Mouse (Mus musculus): ENCODE results near the gene Krt4. TPM values are rescaled to one million over a fixed set of nuclear protein-coding genes. Genes with fewer than 3 reads are reported as not detected.
A peak's percentile ranks its signal among the peaks of the same experiment; 100 is the strongest.

Gene Krt4
- not detected for total RNA-seq (2021)
- long read RNA-seq, experiment 1 = 0 reads
- long read RNA-seq, experiment 2 = 0 reads

DNA sequence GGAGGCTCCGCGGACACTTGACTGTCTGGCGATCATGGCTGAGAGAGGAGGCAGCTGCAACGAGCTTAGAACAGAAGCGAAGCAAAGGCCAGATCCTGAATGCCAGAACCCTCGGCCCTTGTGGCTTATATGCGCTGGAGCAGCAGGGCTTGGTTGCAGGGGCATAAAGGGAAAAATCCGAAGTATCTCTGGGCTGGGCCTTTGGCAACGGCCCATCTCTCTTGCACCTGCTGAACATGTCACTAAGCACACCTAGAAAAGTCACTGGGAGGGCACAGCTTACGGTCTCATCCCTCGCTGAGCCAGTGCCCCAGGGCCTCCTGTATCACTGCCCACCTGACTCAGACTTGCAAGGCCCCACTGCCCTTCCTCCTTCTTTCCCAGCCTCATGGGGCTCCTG, at the start of gene Krt4:
Gene Krt4 (minus strand): TSS at position 101 of the 400 bp plus-strand sequence.
- DNase-seq (ENCODE audit: low spot score in 2 of 2) = no peak

GRCm38 (mm10) chr15:101973414-101974077, 49.0 kb upstream of the Krt4 start:
- peak; percentile 98 for DNase-seq (ENCODE audit: low spot score in 2 of 2)

GRCm38 (mm10) chr15:101970536-101970935, 46.0 kb upstream of the Krt4 start:
- DNase-seq (ENCODE audit: low spot score in 2 of 2) = no peak

GRCm38 (mm10) chr15:101966808-101967207, 42.3 kb upstream of the Krt4 start:
- DNase-seq (ENCODE audit: low spot score in 2 of 2) = no peak

DNA sequence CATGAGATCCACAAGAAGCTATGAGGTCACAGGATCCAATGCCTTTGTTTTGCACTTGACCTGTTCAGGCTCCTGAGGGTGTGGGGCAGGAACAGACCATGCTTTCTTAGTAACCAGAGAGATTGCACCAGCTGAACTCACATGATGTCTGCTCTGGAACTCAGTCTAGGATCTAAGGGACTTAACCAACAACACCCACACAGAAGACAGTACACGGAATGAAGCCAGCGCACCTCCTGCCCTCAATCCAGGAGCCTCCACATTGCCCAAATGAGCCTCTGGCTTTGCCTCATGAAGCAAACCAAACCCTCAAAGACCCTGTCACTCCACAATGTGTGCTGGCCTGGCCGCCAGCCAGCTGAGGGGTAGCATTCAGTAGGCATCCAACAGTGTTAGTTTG, 34.4 kb upstream of the Krt4 start:
- DNase-seq (ENCODE audit: low spot score in 2 of 2) = no peak

DNA sequence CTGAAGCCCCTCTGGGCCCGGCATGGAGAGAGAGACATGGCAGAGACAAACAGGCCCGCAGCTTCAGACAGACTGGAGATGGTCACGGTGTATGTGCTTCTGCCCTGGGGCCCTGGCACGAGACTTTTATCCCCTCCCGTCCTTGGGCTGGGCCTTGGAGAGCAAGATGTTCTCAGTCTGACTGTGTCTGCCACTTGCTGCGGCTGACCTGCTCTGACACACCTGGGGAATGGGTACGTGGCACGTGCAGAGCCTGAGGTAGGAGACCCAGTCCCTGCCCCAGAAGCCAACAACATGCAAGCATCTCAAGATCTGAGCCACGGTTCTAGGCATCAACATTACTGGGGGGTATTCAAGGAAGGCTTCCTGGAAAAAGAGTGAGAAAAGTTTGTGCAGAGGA, 29.7 kb upstream of the Krt4 start, which contains the start of gene Krt78:
Gene Krt78 (minus strand): TSS at position 101 of the 400 bp plus-strand sequence.
- DNase-seq (ENCODE audit: low spot score in 2 of 2) = no peak

DNA sequence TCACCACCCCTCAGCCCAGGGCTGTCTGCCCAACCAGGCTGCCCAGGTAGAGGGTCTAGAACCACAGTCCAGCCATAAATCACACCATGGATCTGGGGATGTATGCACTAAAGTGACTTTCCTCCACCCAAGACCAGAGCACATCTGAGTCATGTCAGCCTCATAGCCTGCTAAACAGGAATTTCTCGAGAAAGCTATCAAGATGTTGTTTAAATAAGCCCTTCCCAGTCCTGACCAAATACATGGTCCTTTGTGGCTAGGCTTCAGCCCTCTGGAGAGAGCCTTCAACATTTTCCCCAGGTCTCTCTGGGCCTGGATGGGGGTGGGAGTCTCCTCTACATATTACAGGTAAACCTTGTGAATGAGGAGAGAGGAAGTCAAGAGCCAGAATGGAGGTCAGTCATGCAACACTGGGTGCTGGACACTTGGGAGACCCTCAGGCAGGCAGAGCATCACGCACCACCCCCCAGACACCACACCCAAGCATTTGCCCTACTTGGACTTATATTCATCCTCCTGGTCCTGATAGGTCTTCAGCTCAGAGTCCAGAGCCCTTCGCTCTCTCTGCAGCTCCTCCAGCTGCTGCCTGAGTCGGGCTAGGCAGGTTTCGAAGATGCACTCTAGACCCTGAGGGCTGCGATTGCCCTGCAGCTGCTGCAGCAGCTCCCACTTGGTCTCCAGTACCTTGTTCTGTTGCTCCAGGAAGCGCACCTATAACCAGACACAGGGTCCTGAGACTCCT, 28.4 kb upstream of the Krt4 start:
- no peak for DNase-seq (ENCODE audit: low spot score in 2 of 2)

- DNase-seq (ENCODE audit: low spot score in 2 of 2) = no peak
Measured at GRCm38 (mm10) chr15:101945430-101945829, 20.9 kb upstream of the Krt4 start.

DNA sequence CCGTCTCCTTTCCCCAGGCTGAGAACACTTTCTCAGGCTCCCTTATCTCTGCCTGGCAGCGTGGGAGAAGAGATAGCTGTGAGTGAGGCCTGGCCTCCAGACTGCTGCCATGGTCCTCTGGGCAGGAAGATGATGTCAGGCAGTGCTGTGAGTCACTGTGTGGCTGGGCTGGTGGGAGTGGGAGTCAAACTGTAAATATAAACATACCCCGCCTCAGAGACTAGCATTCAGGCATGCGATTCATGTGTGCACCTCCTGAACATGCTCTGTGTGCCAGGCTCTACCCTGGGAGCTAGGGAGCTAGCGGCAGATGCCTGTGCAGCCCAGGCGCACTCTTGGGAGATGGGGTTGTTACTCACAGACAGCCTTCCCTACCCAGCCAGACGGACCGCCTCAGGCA, 17.4 kb upstream of the Krt4 start:
- no peak for DNase-seq (ENCODE audit: low spot score in 2 of 2)

- no peak for DNase-seq (ENCODE audit: low spot score in 2 of 2)
Measured at GRCm38 (mm10) chr15:101940274-101940829, 15.8 kb upstream of the Krt4 start, which contains the start of gene Krt79. Gene Krt79, minus strand, starts transcription at chr15:101940324.

DNA sequence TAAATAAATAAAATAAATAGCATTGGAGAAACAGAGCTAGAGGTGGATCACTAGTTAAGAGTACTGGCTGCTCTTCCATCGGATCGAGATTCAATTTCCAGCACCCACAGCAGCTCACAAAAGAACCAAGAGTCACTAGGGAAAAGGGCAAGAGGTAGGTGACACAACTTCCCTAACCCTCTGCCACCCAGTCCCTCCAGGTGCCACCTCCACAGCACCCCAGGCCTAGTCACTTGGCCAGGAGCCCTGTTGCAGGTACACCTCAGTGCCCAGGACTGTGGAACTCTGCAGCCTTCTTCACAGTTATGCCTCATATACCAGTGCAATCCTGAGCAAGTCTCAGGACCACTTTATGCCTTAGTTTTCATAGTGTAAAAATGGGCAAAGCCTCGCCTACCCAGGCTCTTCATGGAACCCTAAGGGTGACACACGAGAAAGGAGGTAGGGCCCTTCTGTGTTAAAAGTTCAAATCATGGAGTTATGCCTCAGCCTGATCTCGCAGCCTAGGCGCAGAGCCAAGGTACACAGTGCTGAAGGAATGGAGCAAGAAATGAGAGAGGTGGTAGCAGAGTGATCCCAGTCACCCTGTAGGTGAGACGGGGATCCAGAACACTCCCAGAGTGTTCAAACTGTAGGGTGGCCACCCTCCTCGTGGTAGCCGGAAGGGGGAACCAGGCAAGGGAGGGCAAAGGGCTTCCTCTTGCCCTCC, 14.2 kb upstream of the Krt4 start:
- no peak for DNase-seq (ENCODE audit: low spot score in 2 of 2)

DNA sequence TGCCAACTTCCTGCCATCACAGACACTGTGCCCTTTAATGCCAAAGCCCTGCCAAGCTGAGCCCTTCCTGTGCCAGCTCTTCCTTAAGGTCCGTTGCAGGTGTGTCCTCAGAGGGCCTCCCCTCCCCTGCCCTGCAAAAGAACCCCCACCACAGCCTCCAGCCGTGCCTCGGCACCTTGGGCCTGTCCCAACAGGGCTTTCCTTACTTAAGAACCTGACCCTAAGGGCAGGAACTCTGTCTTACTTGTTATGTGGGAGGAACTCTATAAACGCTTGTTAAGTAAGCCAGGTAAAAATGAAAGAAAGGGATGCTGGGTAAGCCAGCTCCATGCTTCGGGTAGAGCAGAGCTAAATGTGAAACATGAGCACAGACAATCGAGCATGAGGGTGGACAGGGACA, 8.5 kb upstream of the Krt4 start:
- no peak for DNase-seq (ENCODE audit: low spot score in 2 of 2)

GRCm38 (mm10) chr15:101929666-101930065, 5.1 kb upstream of the Krt4 start:
- DNase-seq (ENCODE audit: low spot score in 2 of 2) = no peak

DNA sequence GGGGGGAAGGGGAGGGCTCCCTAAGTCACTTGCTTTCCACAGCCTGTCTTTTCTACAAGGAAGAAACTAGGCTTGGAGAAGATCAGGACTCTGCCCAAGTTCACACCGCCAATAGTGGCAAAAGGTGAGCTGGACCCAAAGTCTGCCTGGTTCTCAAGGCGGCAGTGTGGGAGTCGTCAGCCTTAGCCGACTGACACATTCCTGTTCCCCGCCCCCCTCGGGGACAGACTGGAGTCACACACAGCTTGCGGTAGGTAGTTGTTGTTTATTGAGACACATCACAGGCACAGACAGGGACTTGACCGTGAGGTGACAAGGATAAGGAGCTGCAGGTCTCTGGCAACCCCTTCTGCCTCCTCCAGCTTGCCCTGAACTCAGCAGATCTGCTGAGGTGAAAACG, 4.6 kb upstream of the Krt4 start:
- no peak for DNase-seq (ENCODE audit: low spot score in 2 of 2)

DNA sequence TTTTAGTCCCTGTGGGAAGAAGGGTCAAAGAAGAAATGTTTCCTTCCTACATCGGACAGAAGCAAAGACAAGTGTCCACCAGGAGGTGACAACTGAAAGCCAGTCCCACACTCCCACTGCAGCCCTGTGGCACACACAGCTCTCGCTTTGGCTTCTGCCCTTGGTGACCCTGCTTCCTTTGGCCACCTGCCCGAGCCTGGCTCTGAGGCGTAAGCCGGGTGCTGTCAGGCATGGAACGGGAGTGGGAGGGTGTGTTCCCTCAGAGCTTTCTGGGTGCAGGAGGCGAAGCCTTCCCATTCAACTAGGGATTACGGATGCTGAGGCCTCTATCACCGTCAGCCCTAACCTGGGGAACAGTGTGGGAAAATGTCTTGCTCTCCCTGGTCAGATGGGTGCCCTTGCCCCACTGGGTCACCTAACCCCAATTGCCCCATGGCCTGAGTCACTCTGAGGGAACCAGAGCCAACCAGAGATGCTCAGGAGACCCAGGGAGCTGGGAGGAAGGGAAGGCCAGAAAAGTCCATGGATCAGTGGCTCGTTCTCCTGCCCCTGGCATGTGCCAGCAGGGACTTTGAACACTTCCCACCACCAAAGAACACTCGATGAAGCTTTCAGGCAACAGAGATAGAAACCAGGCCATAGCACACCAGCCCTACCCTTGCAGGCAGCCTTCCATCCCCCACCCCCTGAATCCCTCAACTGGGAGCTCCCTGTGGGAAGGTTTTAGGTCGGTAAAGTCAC, 3.0 kb upstream of the Krt4 start:
- DNase-seq (ENCODE audit: low spot score in 2 of 2) = no peak

GRCm38 (mm10) chr15:101925041-101925440, 506 bp upstream of the Krt4 start:
- DNase-seq (ENCODE audit: low spot score in 2 of 2) = no peak

DNA sequence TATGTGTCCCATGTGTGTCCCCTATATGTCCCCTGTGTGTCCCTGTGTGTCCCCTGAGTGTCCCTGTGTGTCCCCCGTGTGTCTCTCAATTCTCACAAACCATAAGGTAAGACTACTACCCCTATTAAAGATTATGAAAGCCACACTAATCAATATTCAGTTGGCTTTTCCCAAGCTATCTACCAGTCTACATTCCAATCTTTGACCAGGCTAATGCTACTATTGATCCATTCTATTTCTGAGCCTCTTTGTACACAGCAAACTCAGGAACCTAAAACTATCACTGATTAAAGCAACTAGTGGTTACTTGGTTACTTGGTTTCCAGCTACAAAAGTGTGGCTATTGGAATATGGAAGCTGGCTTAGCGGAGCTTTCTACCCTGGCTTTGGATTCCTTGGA, 2.2 kb downstream of the Krt4 start:
- no peak for DNase-seq (ENCODE audit: low spot score in 2 of 2)

DNA sequence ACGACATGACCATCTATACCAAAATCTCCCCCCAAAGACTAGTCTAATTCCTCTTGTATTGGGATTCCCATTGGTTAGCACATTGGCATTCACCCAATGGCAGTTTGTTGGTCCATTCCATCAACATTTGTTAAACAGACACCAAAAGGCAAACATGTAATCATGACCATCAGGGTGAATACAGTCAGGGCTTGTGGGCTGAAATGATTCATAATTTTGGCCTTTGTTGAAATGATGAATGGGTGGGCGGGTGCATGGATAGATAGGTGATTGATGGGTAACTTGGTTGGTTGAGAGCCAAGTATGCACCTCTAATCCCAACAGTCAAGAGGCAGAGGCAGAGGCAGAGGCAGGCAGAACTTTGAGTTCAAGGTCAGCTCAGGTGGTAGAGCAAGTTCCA, 8.5 kb downstream of the Krt4 start:
- DNase-seq (ENCODE audit: low spot score in 2 of 2) = no peak

DNA sequence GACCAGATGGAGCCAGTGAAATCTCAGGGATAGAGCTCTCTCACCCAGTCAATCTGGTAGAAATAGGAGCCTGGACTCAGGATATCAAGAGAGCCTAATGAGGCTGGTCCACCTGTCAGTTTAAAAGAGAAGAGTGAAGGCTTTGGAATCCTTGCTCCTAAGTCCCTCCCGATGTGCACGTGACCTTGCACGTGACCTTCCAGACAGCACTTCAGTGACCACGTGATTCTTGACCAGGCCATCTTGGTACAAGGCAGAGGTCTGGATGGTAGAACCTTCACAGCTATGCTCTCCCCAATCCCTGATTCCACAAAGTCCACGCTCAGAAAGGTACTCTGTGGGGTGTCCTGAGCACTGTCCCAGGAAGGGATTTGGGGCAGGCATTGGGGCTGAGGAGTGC, 19.7 kb downstream of the Krt4 start:
- no peak for DNase-seq (ENCODE audit: low spot score in 2 of 2)

- no peak for DNase-seq (ENCODE audit: low spot score in 2 of 2)
Measured at GRCm38 (mm10) chr15:101902171-101903149, 22.1 kb downstream of the Krt4 start.
